Mouse (Mus musculus) limb, embryonic 15.5 days (tissue): ENCODE data around the gene Cacna1f. TPM values are rescaled to one million over a fixed set of nuclear protein-coding genes. Genes with fewer than 3 reads are reported as not detected.

Experiments used
- ATAC-seq: fragments of 200-750 bp; cut with Nextera tagmentation; 2 replicates; pipeline ENCODE4 v1.8.0; 2017; ENCODE audit warnings: low read depth, moderate TSS enrichment; ENCODE audit not compliant: insufficient number of reproducible peaks, low FRiP score, low TSS enrichment
- H3K27ac ChIP-seq: fragments of 300-500 bp; sonication (generic); 2 replicates; pipeline ENCODE4 v1.5.1; 2015; ENCODE audit warnings: moderate library complexity, mild to moderate bottlenecking, inconsistent platforms
- H3K27me3 ChIP-seq: fragments of 300-500 bp; sonication (generic); 2 replicates; pipeline ENCODE4 v1.6.1; 2015; ENCODE audit warnings: inconsistent platforms
- H3K36me3 ChIP-seq: fragments of 300-500 bp; sonication (generic); 2 replicates; pipeline ENCODE4 v1.6.1; 2015; ENCODE audit warnings: inconsistent platforms
- H3K4me1 ChIP-seq: fragments of 300-500 bp; sonication (generic); 2 replicates; pipeline ENCODE4 v1.6.1; 2015; ENCODE audit warnings: inconsistent platforms
- H3K4me2 ChIP-seq: fragments of 300-500 bp; sonication (generic); 2 replicates; pipeline ENCODE4 v1.6.1; 2015; ENCODE audit warnings: mild to moderate bottlenecking, inconsistent platforms
- H3K4me3 ChIP-seq: fragments of 300-500 bp; sonication (generic); 2 replicates; pipeline ENCODE4 v1.5.1; 2015; ENCODE audit warnings: mild to moderate bottlenecking, inconsistent platforms
- H3K9ac ChIP-seq: fragments of 300-500 bp; sonication (generic); 2 replicates; pipeline ENCODE4 v1.6.1; 2015; ENCODE audit warnings: inconsistent platforms
- H3K9me3 ChIP-seq: fragments of 300-500 bp; sonication (generic); 2 replicates; pipeline ENCODE4 v1.6.1; 2016; ENCODE audit warnings: inconsistent platforms
- WGBS: fragments of 180-500 bp; shearing (Covaris S2); methylation state at CpG from one replicate; pipeline ENCODE4 v1.1.7; 2015; 5-methylcytosine and 5-hydroxymethylcytosine counted together
- polyA plus RNA-seq: library from polyadenylated mRNA; unstranded; fragments of >200 nt; fragmentation: Nextera tagmentation; extraction: Ambion mirVana; gene quantifications from 2 replicates; pipeline ENCODE4 v1.2.1, GENCODE M21; 2015

Gene Cacna1f
- polyA plus RNA-seq, 1 experiment from 2014 or later = 0.05 TPM

DNA sequence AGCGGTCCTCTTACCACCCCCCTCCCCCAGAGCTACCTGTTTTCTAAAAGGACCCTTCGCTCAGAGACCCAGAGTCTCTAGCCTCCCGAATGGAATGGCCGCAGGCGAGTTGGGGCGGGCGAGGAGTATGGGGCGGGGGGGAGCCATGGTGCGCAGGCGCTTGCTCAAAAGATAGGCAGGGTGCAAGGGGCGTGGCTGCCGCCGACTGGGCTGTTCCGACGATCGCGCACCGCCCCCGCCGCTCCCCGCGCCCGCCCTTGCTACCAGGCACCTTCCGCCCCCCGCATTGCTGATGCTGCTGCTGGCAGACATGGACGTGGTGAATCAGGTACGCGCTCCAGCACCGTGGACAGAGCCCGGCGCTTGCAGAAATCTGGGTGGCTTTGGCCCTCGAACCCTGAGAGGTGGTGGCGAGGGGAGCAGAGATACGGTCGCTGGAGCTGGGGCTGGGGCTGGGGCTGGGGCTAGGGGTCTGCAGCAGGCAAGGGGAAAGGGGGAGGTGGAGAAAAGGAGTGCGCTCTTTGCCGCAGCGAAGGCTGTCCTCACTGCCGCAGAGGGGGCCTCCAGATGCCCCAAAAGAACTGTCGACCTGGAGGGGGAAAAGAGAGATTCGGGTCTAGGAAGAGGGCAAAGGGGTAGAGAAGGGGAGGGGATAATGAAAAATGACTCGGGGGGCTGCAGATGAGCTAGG is 31.7 kb downstream of the Cacna1f start, which contains the start of gene Syp:
Gene Syp, plus strand, starts transcription at position 71 of the 691 bp plus-strand sequence.
- peak; percentile 53; the same call in 1 of the 2 replicates for ATAC-seq
- Histone ChIP-seq H3K9me3 (no peaks in the 10 kb centered on the region), H3K9ac (no peak within 1 kb of the TSS), H3K4me2 (peak within 1 kb of the TSS; percentile 47), H3K27ac (no peak within 1 kb of the TSS), H3K27me3 (0 out of 2 replicates have a peak, but pooled peaks cover 8% of the 10 kb centered on the region), H3K36me3 (no peaks in the 10 kb centered on the region), H3K4me1 (no peaks in the 10 kb centered on the region), H3K4me3 (peak within 1 kb of the TSS; percentile 25)
- WGBS = 17% methylated on average over 33 of the region's 42 CpGs

DNA sequence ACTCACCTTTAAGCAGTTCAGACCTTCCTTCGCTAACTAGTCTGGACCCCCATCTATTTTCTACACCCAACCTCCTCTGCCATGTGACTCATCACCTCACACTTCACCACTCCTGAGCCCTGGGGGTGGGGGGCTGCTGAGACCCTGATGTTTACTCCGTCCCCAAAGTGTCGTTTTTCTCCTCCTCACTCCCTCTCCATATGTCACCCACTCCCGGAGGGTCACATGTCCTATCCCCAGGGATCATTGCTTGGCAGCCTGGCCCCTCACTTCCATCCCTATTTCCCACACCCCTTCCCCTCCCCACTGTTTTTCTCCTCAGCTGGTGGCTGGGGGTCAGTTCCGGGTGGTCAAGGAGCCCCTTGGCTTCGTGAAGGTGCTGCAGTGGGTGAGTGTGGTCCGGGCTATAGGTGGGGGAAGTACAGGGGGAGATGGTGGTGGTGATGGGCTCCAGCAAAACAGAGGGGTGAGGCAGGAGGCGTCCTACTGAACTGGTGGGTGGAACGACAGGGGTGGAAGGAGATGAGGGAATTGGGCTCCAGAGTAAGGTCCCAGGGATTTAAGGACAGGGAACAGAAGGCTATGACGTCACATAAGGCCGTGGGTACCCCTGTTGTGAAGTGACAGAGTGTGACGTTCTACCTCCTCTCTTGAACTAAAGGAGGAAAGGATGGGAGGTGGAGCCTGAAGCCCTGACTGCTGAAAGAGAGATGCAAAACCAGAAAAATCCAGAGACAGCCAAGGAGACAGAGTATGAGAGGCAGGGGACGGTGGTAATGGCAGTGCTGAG is 32.8 kb downstream of the Cacna1f start:
- Histone ChIP-seq H3K9me3 (no peaks in the 10 kb centered on the region), H3K27me3 (0 out of 2 replicates have a peak, but pooled peaks cover 8% of the 10 kb centered on the region), H3K4me3 (no peak overlapping the region), H3K4me2 (no peak overlapping the region), H3K36me3 (no peaks in the 10 kb centered on the region), H3K9ac (no peak overlapping the region), H3K27ac (no peak overlapping the region), H3K4me1 (no peaks in the 10 kb centered on the region)
- WGBS = 27% methylated on average over 13 of the region's 13 CpGs
- no peak for ATAC-seq

GRCm38 (mm10) chrX:7640785-7641184 is 33.9 kb downstream of the Cacna1f start:
- no peak overlapping the region for H3K4me3 ChIP-seq
- H3K4me2 ChIP-seq = no peak overlapping the region
- H3K27ac ChIP-seq = no peak overlapping the region
- H3K36me3 ChIP-seq = no peaks in the 10 kb centered on the region
- H3K9me3 ChIP-seq = no peaks in the 10 kb centered on the region
- no peak overlapping the region for H3K9ac ChIP-seq
- H3K27me3 ChIP-seq = 0 out of 2 replicates have a peak, but pooled peaks cover 8% of the 10 kb centered on the region
- H3K4me1 ChIP-seq = no peaks in the 10 kb centered on the region
- no peak for ATAC-seq
- 39% methylated on average over 12 of the region's 12 CpGs for WGBS

DNA sequence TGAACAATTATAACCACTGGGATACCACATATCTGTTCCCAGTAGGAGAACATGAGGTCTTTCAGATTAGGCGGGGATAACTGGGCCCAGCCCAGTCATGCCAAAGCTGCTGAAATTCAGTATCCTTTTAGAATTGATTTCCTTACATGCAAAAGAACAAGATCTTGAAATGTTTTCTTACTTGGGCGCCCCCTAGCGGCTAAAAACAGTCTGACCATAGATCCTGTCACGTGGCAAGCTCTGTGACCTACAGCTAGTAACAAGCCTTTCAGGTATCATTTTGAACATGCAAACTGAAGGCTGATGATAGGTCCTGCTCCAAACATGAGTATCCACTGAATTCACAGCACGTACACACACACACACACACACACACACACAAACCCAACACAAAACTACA is 38.5 kb downstream of the Cacna1f start:
- WGBS = 16% methylated on average over 5 of the region's 5 CpGs
- H3K4me1 ChIP-seq = no peaks in the 10 kb centered on the region
- H3K4me3 ChIP-seq = no peak overlapping the region
- no peak overlapping the region for H3K4me2 ChIP-seq
- no peaks in the 10 kb centered on the region for H3K9me3 ChIP-seq
- H3K27me3 ChIP-seq = 0 out of 2 replicates have a peak, but pooled peaks cover 3% of the 10 kb centered on the region
- no peak overlapping the region for H3K9ac ChIP-seq
- no peak for ATAC-seq
- no peaks in the 10 kb centered on the region for H3K36me3 ChIP-seq
- H3K27ac ChIP-seq = no peak overlapping the region

DNA sequence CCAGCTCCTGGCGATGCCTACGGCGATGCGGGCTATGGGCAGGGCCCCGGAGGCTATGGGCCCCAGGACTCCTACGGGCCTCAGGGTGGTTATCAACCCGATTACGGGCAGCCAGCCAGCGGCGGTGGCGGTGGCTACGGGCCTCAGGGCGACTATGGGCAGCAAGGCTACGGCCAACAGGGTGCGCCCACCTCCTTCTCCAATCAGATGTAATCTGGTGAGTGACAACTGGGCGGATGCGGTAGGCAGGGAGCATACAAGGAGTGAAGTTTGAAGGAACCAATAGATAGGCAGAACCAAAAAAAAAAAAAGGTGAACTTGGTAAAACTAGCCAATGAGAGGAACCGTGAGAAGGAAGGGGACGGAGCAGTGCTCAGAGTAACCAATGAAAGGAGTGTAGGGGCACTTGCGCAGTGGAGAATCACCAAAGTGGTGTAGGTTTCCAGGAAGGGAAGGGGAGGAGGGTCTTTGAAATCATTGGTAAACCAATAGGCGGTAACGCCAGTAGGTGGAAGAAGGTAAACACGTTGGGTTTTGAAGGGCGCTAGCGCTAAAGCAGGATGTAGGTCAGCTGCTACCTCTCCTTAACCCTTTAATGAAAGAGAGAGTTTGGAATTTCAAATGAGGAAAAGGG is 41.9 kb downstream of the Cacna1f start:
- 22% methylated on average over 25 of the region's 25 CpGs for WGBS
- H3K27me3 ChIP-seq = no peaks in the 10 kb centered on the region
- H3K4me1 ChIP-seq = no peaks in the 10 kb centered on the region
- no peaks in the 10 kb centered on the region for H3K9me3 ChIP-seq
- H3K36me3 ChIP-seq = no peaks in the 10 kb centered on the region
- peak overlapping the region; percentile 55 for H3K4me3 ChIP-seq
- peak overlapping the region; percentile 51 for H3K9ac ChIP-seq
- peak overlapping the region; percentile 49 for H3K4me2 ChIP-seq
- peak overlapping the region; percentile 85 for H3K27ac ChIP-seq
- ATAC-seq = peak; percentile 96

DNA sequence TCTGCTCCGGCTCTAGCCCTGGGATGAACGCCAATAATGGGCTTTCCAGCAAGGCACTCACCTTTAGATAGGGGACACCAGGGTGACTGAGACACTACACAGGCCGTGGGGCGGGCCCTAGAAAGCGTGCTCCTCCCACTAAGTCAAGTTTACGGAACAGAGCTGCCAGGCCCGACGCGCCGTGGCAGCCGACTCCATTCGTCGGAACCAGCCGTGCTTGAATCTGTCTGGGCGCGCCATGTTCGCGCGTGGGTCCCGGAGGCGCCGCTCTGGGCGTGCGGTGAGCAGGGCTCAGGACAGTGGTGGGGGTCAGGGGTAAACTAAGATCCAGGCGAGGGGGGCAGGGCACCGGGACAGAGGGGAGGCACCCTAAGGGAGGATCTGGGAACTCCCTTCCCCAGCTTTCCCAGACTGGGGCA is 50.3 kb downstream of the Cacna1f start, which contains the start of gene Prickle3:
Gene Prickle3, plus strand, starts transcription at position 40 of the 419 bp plus-strand sequence.
- Histone ChIP-seq H3K27ac (peak within 1 kb of the TSS; percentile 68), H3K4me1 (peaks cover 6% of the 10 kb centered on the region; the same call in 1 of the 2 replicates), H3K4me3 (peak within 1 kb of the TSS; percentile 49), H3K36me3 (no peaks in the 10 kb centered on the region), H3K27me3 (no peaks in the 10 kb centered on the region), H3K4me2 (peak within 1 kb of the TSS; percentile 50), H3K9me3 (no peaks in the 10 kb centered on the region), H3K9ac (peak within 1 kb of the TSS; percentile 48; the same call in 1 of the 2 replicates)
- WGBS = 19% methylated on average over 26 of the region's 26 CpGs
- no peak for ATAC-seq

DNA sequence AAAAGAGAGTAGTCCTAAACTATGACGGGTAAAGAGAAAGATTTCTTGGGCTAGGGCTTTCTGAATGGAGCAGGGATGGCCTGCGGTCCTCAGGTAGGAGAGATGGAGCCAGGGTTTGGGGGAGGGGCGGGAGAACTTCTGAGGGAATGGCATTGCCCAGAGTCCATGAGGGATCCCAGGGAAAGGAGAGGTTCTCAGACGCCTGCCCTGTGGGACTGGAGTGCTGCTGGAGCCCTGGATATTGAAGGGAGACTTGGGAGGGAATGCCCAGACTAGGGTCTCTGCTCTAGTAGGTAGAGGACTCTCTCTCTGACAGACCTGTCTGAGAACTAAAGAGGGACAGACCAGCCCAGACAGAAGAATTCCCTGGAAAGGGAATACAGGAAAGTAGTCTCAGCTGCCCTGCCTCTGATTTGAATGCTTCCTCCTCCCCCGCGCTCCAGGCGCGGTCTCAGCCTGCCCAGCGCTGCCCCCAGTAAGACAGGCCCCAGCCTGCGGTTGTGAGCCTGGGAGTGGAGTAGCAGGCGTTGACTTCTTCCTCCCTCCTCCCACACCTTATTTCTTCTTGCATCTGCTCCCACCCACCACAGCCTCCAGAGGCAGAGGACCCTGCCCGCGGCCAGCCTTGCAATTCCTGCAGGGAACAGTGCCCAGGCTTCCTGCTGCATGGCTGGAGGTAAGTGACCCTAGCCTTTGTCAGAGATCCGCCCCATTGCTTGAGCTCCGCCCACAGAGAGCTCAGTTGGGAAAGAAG is 51.3 kb downstream of the Cacna1f start:
- Histone ChIP-seq H3K4me1 (peaks cover 6% of the 10 kb centered on the region; the same call in 1 of the 2 replicates), H3K9me3 (no peaks in the 10 kb centered on the region), H3K27ac (peak overlapping the region; percentile 68), H3K4me3 (peak overlapping the region; percentile 49), H3K4me2 (peak overlapping the region; percentile 50), H3K36me3 (no peaks in the 10 kb centered on the region), H3K27me3 (no peaks in the 10 kb centered on the region), H3K9ac (no peak overlapping the region)
- WGBS = 28% methylated on average over 12 of the region's 15 CpGs
- ATAC-seq = no peak

DNA sequence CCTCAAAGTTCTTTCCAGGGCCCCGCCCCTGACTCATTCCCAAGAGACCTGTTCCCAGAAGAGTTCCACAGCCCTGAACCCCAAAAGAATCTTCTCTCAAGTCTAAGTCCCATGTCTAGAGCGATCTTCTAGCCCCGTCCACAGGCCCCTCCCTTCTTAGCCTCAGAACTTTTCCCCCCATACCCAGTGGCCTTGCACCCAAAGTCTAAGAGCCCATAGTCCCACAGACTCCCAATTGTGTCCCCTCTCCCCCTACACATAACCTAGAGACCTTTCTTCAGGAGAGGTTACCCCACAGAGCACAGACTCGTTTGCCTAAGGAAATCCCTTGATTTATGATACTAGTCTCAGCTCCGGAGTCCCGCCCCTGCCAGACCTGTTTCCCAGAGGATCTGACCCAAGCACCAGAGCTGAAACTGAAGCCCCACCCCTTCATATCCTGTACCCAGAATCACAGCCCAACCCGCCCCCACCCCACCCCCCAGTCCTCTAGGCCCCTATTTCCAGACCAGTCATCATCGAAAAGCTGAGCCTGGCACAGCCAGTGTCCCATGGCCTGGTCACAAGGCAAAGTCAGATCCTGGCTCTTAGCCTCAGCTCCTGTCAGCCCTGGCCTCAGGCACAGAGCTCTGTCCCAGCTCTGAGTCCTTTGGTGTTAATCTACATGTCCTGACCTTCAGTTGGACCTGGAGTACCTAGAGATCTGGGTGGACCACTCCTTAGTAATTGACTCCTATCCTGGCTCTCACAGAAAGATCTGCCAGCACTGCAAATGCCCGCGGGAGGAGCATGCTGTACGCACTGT is 52.1 kb downstream of the Cacna1f start:
- WGBS = 49% methylated on average over 11 of the region's 11 CpGs

GRCm38 (mm10) chrX:7661086-7661485 is 54.2 kb downstream of the Cacna1f start:
- H3K9me3 ChIP-seq = no peaks in the 10 kb centered on the region
- H3K36me3 ChIP-seq = peaks cover 6% of the 10 kb centered on the region; the same call in 1 of the 2 replicates
- no peak for ATAC-seq
- H3K4me1 ChIP-seq = peaks cover 6% of the 10 kb centered on the region; the same call in 1 of the 2 replicates
- H3K9ac ChIP-seq = no peak overlapping the region
- H3K4me2 ChIP-seq = no peak overlapping the region
- no peak overlapping the region for H3K4me3 ChIP-seq
- no peak overlapping the region for H3K27ac ChIP-seq
- 77% methylated on average over 4 of the region's 4 CpGs for WGBS
- H3K27me3 ChIP-seq = no peaks in the 10 kb centered on the region

More for the DNA sequence above, 52.1 kb downstream of the Cacna1f start:
- Histone ChIP-seq H3K27ac (peak overlapping the region; percentile 68), H3K9me3 (no peaks in the 10 kb centered on the region), H3K4me1 (peaks cover 6% of the 10 kb centered on the region; the same call in 1 of the 2 replicates), H3K4me3 (peak overlapping the region; percentile 49), H3K27me3 (no peaks in the 10 kb centered on the region), H3K36me3 (0 out of 2 replicates have a peak, but pooled peaks cover 4% of the 10 kb centered on the region), H3K4me2 (peak overlapping the region; percentile 50), H3K9ac (no peak overlapping the region)
- no peak for ATAC-seq

DNA sequence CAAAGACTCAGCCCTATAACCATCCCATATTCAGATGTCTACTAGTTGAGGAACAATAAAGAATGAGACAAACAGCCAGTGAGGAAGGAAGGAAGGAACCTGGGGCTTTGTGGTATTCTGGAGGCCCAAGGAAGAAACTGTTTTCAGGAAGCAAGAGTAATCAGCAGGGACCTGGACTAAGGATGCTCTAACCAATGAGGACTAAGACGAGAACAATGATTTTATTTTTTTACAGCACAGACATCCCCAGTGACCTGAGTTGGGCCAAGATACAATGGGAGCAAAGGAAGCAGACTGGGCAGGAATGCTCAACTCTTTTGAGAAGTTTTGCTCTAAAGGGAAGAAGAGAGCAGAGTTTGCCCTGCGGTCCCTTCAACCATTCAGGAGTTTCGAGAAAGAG is 56.1 kb downstream of the Cacna1f start:
- H3K9ac ChIP-seq = no peak overlapping the region
- H3K36me3 ChIP-seq = peaks cover 19% of the 10 kb centered on the region
- H3K9me3 ChIP-seq = no peaks in the 10 kb centered on the region
- no peak for ATAC-seq
- H3K27me3 ChIP-seq = no peaks in the 10 kb centered on the region
- WGBS = 77% methylated on average over 3 of the region's 3 CpGs
- peaks cover 6% of the 10 kb centered on the region; the same call in 1 of the 2 replicates for H3K4me1 ChIP-seq
- H3K4me3 ChIP-seq = no peak overlapping the region
- H3K27ac ChIP-seq = no peak overlapping the region
- H3K4me2 ChIP-seq = no peak overlapping the region
